Mouse (Mus musculus) stomach, postnatal 0 days (tissue): Measurements from ENCODE around the gene Fxyd6. TPM values are rescaled to one million over a fixed set of nuclear protein-coding genes. Genes with fewer than 3 reads are reported as not detected.

Experiments used
- ATAC-seq: fragments of 200-750 bp; cut with Nextera tagmentation; 2 replicates; pipeline ENCODE4 v1.8.0; 2017; ENCODE audit not compliant: low FRiP score, low TSS enrichment
- DNase-seq: peaks from one replicate; pipeline ENCODE4 v3.0.0-alpha.2; 2016; ENCODE audit warnings: low spot score
- H3K27ac ChIP-seq: fragments of 300-500 bp; sonication (generic); replicated peaks from 2 replicates; pipeline ENCODE4 v1.5.1; 2014; ENCODE audit warnings: mild to moderate bottlenecking, control low read depth
- H3K27me3 ChIP-seq: fragments of 300-500 bp; sonication (generic); 2 replicates; pipeline ENCODE4 v1.6.1; 2014; ENCODE audit warnings: low read length; ENCODE audit not compliant: control insufficient read depth, insufficient read depth
- H3K36me3 ChIP-seq: fragments of 300-500 bp; sonication (generic); 2 replicates; pipeline ENCODE4 v1.6.1; 2014; ENCODE audit warnings: low read length, mixed read lengths; ENCODE audit not compliant: control insufficient read depth, insufficient read depth
- H3K4me1 ChIP-seq: fragments of 300-500 bp; sonication (generic); replicated peaks from 2 replicates; pipeline ENCODE4 v1.6.1; 2014; ENCODE audit warnings: antibody characterized with exemption; ENCODE audit not compliant: control insufficient read depth, insufficient read depth
- H3K4me2 ChIP-seq: fragments of 300-500 bp; sonication (generic); replicated peaks from 2 replicates; pipeline ENCODE4 v1.6.1; 2014; ENCODE audit warnings: low read depth, mild to moderate bottlenecking, control low read depth, moderate library complexity
- H3K4me3 ChIP-seq: fragments of 300-500 bp; sonication (generic); 2 replicates; pipeline ENCODE4 v1.5.1; 2014; ENCODE audit warnings: low read depth, low read length, control low read depth
- H3K9ac ChIP-seq: fragments of 300-500 bp; sonication (generic); 2 replicates; pipeline ENCODE4 v1.6.1; 2014; ENCODE audit warnings: mild to moderate bottlenecking, low read length, control low read depth, mixed read lengths
- H3K9me3 ChIP-seq: fragments of 300-500 bp; sonication (generic); 2 replicates; pipeline ENCODE4 v1.6.1; 2016; ENCODE audit warnings: low read length; ENCODE audit not compliant: control insufficient read depth
- CTCF ChIP-seq: IDR thresholded peaks from 2 replicates; pipeline ENCODE4 v1.5.1; 2016; ENCODE audit warnings: antibody characterized with exemption, low read depth, mild to moderate bottlenecking, moderate library complexity
- EP300 ChIP-seq: optimal IDR thresholded peaks from 2 replicates; pipeline ENCODE3; 2016; ENCODE audit warnings: antibody characterized with exemption
- WGBS: fragments of 180-500 bp; shearing (Covaris S2); extraction: QIAGEN DNeasy Blood & Tissue Kit; methylation state at CpG from one replicate; pipeline ENCODE4 v1.1.7; 2014; 5-methylcytosine and 5-hydroxymethylcytosine counted together
- polyA plus RNA-seq: library from polyadenylated mRNA; unstranded; fragments of >200 nt; fragmentation: Nextera tagmentation; extraction: Ambion mirVana; gene quantifications from 2 replicates; pipeline ENCODE4 v1.2.1, GENCODE M21; 2015

The Fxyd6 gene
- polyA plus RNA-seq, 1 experiment from 2014 or later, result 66.9 TPM

- no peaks in the 10 kb centered on the region for H3K36me3 ChIP-seq
- DNase-seq (peak; percentile 48), ATAC-seq (no peak)
- 64% methylated on average over 5 of the region's 5 CpGs for WGBS
- H3K27ac ChIP-seq, result no peak overlapping the region
- H3K4me3 ChIP-seq, result no peak overlapping the region
- H3K4me2 ChIP-seq, result no peak overlapping the region
- no peaks in the 10 kb centered on the region for H3K27me3 ChIP-seq
- TF ChIP-seq CTCF (peak; percentile 67), EP300 (no peak)
- no peaks in the 10 kb centered on the region for H3K9me3 ChIP-seq
- H3K9ac ChIP-seq, result no peak overlapping the region
- H3K4me1 ChIP-seq, result no peaks in the 10 kb centered on the region
These were observed 43.6 kb downstream of the Fxyd6 start for GRCm38 (mm10) chr9:45413478-45414140.

DNA sequence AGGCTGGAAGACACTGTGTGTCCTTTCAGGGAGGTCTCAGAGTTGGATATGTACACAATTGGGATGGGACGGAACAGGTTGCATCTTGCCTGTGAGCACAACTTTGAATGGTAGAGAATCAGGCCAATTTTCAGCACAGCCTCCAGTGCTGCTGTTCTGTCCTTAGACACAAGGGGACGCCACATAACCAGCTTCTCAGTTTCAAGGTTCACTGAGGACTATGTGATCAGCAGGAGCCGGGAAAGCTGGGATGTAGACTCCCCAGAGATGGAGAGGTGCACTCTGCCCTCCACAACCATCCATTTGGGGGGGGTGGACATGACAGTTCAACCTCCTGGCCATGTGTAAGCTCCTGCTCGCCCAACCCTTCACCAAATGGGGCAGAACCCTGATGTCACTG is 45.9 kb downstream of the Fxyd6 start:
- DNase-seq (peak; percentile 60), ATAC-seq (no peak)
- no peaks in the 10 kb centered on the region for H3K9me3 ChIP-seq
- 44% methylated on average over 4 of the region's 4 CpGs for WGBS
- H3K4me1 ChIP-seq, result no peaks in the 10 kb centered on the region
- no peak overlapping the region for H3K4me2 ChIP-seq
- H3K9ac ChIP-seq, result no peak overlapping the region
- no peaks in the 10 kb centered on the region for H3K36me3 ChIP-seq
- TF ChIP-seq CTCF, result peak; percentile 89
- no peak for TF ChIP-seq EP300
- no peaks in the 10 kb centered on the region for H3K27me3 ChIP-seq
- no peak overlapping the region for H3K4me3 ChIP-seq
- H3K27ac ChIP-seq, result no peak overlapping the region

DNA sequence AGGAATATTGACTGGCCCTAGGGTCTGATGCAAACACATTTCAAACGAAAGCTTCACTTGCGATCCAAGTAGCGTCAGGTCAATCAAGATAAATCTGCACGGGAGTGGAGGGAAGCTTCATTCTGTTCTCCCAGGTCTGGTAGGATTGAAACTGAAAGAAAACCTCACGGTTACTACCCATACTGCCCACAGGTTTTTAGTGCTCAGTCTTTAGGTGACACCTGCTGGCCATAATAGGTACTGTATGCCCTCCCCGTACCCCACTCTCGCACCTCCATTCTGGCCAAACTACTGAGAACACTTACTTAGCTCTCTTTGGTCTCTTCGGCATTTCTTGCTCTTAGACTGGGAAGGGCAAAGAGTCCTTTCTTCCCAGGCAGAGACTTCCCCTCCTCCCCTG is 47.3 kb downstream of the Fxyd6 start:
- 22% methylated on average over 8 of the region's 8 CpGs for WGBS
- no peaks in the 10 kb centered on the region for H3K9me3 ChIP-seq
- ATAC-seq, result peak; percentile 60; the same call in 1 of the 2 replicates
- peak overlapping the region; percentile 47 for H3K4me2 ChIP-seq
- no peak overlapping the region for H3K27ac ChIP-seq
- TF ChIP-seq EP300 (no peak), CTCF (peak; percentile 89)
- no peaks in the 10 kb centered on the region for H3K36me3 ChIP-seq
- no peaks in the 10 kb centered on the region for H3K4me1 ChIP-seq
- peak overlapping the region; percentile 31; the same call in 1 of the 2 replicates for H3K9ac ChIP-seq
- H3K27me3 ChIP-seq, result no peaks in the 10 kb centered on the region
- no peak overlapping the region for H3K4me3 ChIP-seq
- peak; percentile 70 for DNase-seq

GRCm38 (mm10) chr9:45418252-45418651 is 48.3 kb downstream of the Fxyd6 start:
- Histone ChIP-seq H3K4me3 (no peak overlapping the region), H3K9ac (no peak overlapping the region), H3K27me3 (no peaks in the 10 kb centered on the region), H3K36me3 (no peaks in the 10 kb centered on the region), H3K9me3 (no peaks in the 10 kb centered on the region), H3K4me2 (no peak overlapping the region), H3K27ac (no peak overlapping the region), H3K4me1 (no peaks in the 10 kb centered on the region)
- ATAC-seq, result no peak
- WGBS, result 71% methylated on average over 8 of the region's 8 CpGs
- no peak for DNase-seq
- no peak for TF ChIP-seq EP300
- TF ChIP-seq CTCF, result no peak

GRCm38 (mm10) chr9:45421209-45421608 is 51.2 kb downstream of the Fxyd6 start:
- H3K27ac ChIP-seq, result no peak overlapping the region
- 67% methylated on average over 8 of the region's 8 CpGs for WGBS
- no peak overlapping the region for H3K9ac ChIP-seq
- H3K4me3 ChIP-seq, result no peak overlapping the region
- H3K9me3 ChIP-seq, result no peaks in the 10 kb centered on the region
- H3K27me3 ChIP-seq, result no peaks in the 10 kb centered on the region
- peak; percentile 50 for TF ChIP-seq CTCF
- no peak for TF ChIP-seq EP300
- H3K36me3 ChIP-seq, result no peaks in the 10 kb centered on the region
- H3K4me1 ChIP-seq, result no peaks in the 10 kb centered on the region
- DNase-seq (no peak), ATAC-seq (no peak)
- no peak overlapping the region for H3K4me2 ChIP-seq

DNA sequence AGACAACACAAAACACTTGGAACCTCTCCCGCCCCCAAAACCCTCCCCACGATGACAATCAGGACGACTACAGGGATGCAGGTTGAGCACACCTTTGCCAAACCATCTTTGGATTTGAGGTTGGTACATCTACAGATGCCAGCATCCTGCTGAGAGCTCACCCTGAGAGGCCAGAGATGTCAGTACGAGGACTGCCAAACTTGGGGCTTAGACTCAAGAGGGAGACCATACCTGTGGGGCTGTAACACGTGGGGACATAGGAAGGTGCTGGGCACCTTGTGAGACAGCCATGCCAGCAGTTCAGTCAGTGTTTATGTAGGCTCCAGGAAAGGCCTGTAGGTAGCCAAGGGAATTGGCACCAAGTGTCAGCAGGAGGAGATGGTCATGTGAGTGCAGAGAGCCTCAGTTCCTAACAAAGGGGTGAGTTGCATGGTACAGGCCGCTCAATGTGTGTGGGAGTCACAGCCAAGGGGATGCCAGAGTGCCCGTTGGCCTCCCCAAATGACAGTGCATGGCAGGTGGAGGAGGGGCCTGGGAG is 52.8 kb downstream of the Fxyd6 start:
- 67% methylated on average over 7 of the region's 7 CpGs for WGBS
- no peak overlapping the region for H3K9ac ChIP-seq
- TF ChIP-seq CTCF, result no peak
- no peak for TF ChIP-seq EP300

More for the DNA sequence above, 52.8 kb downstream of the Fxyd6 start:
- no peaks in the 10 kb centered on the region for H3K9me3 ChIP-seq
- no peak overlapping the region for H3K4me3 ChIP-seq
- H3K27ac ChIP-seq, result no peak overlapping the region
- DNase-seq (no peak), ATAC-seq (no peak)
- H3K27me3 ChIP-seq, result no peaks in the 10 kb centered on the region
- H3K36me3 ChIP-seq, result no peaks in the 10 kb centered on the region
- no peaks in the 10 kb centered on the region for H3K4me1 ChIP-seq
- H3K4me2 ChIP-seq, result no peak overlapping the region
